Mouse (Mus musculus) brain, adult 2 months (tissue): ENCODE data around the gene Acp4.
"Not testable (repeated sequence)": the region's sequence is repeated elsewhere in the genome, so short reads cannot be mapped to it uniquely, and the experiment has no call there.

ENCODE experiments used
- DNase-seq: peaks from one replicate; pipeline ENCODE4 v3.0.0; 2011; ENCODE audit warnings: low read depth, low spot score

Gene Acp4

GRCm38 (mm10) chr7:44257278-44257677 is at the start of gene Acp4:
Acp4 (minus strand) TSS chr7:44257378.
- DNase-seq = no peak

DNA sequence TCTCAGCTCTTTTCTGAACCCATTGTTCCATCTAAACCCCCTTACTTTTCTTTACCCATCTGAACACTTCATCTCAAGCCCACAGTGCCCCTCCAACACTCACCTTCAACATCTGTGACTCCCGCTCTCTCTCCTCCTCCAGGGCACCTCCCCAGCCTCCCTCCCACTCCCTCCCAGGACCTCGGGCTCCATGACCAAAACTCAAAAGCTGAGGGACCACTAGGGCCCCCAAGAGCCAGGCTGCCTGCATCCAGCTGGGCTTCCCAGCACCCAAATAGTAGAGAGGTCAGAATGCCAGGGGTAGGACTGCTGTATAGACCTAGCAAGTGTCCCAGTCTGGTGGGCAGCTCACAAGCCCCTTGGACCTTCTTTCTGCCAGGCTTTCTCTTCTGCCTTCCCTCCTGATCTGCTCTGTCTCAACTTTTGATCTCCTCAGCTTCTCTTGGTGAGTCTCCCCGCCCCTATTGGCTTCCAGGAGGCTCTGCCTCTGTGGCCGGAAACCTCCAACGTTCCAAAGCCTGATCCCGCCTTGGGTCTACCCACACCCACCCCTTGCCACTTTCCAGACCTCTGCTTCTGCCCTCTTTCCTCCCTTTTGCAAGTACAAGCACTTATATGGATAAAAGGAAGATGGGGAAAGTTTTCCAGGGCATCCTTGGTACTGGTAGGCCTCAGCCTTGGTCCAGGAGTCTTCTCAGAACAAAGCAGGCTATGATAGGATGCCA is 49.5 kb upstream of the Acp4 start, which contains the start of gene Clec11a:
Gene Clec11a (minus strand): TSS at position 387 of the 725 bp plus-strand sequence.
- DNase-seq = no peak

DNA sequence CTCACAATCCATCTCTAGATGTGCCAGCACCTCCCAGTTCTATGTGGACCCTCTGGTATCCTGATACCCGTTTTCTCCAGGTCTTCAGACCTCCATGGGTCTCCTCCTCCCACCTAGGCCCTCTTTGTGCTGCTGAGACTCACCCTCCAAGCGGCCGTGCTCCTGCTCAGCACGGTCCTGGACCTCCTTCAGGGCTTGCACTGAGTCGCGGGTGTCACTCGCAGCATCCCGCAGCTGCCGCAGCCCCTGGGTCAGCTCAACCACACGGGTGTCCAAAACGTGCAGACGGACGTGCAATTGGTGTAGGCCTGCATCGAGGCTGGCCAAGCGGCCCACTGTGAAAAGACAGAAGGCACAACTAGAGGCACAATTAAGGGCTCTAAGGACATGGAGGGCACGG is 48.5 kb upstream of the Acp4 start:
- no peak for DNase-seq

- DNase-seq = peak; percentile 100
These were observed 47.8 kb upstream of the Acp4 start for GRCm38 (mm10) chr7:44304775-44305641.

DNA sequence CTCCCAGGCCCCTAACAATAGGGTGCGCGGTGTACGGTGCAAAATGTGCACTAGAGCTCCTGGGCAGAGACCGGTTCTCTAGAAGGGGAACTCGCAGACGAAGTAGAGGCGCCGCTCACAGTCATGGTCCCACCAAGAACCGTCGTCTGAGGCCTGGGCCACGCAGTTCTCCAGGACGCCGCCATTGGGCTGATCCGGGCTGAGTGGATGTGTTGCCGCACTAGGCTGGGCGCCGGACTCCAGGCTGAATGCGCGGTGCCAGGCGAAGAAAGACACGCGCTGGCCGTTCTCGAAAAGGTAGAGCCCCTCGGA is 47.2 kb upstream of the Acp4 start:
- no peak for DNase-seq

DNA sequence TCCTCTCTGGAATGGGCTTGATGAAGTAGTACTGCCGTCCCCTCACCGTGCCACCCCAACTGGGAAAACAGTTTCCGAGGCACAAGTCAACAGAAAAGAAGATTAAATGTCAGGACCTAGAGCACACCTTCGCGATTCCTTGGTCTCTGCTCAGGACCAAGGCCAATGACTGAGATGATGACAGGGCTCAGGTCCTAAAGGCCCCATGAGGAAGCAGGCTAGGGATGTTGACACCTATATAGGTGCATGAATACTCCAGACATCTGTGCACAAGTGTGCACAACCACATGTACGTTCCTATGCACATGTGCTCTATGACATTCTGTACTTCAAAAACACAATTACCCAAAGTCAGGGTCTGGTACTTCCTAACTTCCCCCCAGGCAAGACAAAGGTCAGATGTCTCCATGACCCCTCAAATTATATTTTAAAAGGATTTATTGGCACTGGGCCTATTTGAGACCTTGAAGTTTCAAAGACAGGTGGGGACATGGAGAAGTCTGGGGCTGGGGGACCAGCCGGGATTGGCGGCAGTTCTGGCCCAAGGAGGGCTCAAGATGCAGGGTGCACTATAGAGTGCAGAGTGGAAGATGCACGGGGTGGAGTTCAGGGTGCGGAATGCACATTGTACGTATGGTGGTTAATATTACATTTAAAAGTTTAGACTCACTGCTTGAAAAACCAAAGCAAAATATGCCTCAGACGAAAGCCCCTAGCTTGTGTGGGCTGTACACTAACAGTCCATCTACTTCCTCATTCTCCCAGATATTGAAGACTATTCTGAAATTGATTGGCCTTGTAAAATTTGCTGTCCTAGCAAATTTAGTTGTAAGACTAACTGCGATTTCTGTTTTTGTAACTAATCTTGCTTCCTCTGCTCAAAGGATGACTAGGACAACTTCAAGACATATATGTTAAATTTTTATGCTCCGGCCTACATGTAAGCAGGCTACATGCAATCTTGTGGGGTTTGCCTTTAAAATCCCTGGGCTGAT is 46.5 kb upstream of the Acp4 start:
- DNase-seq = no peak

DNA sequence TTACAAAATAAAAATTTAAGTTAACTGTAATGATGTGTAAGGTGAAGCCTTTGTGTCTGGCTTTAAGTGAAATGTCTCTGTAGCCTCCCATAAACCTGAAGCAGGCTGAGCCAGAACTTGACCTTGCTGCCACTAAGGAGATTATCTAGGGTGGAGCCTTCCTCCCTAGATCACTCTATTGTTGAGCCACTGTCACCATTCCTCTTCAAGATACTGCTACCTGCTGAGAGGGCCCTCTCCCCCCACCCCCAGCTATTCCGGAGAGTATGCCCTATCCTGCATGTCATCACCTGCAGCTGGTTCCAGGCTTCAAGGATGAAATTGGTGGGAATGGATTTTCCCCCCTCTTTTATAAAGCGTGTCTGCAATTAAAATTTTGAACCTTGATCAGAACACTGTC is 40.3 kb upstream of the Acp4 start:
- DNase-seq = not testable (repeated sequence)

GRCm38 (mm10) chr7:44291418-44291817 is 34.2 kb upstream of the Acp4 start:
- DNase-seq = no peak

DNA sequence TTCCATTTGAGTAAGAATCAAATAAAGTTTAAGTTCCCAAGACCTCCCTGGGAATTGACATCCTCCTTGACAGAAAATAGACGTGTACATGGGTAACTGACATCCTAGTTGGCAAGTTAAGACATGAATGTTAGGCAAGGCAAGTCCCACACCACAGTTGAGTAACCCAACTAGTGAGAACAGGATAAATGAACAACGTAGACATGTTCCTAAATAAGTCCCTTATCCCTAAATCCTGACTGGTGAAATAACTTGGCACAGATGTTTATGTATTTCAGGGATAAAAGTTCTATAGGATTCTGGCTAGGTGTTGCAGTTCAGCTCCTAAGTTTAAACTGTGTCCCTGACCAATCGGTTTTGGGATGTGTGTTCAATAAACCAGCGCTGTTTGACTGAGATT is 33.8 kb upstream of the Acp4 start:
- DNase-seq = no peak

- no peak for DNase-seq
These were observed 30.6 kb upstream of the Acp4 start for GRCm38 (mm10) chr7:44287760-44288159.

- DNase-seq = peak; percentile 69
These were observed 24.4 kb upstream of the Acp4 start for GRCm38 (mm10) chr7:44281586-44281985.

DNA sequence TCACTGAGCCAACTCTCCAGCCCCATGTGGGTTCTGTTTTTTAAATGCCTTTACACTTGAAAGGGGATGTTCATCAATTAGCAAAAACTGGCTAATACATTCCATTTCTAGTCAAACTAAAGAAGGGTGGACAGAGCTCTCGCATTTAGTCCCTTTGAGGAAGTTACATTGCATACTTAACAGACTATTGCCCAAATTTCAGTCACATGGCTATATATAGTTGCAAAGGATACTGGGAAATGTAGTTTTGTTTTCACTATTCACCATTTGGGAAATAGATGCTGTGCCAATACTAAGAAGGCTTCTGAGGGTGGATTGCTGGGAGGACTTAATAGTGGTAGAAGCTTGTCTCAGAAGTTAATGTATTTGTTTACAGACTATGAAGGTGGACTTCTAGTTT is 23.8 kb upstream of the Acp4 start:
- DNase-seq = peak; percentile 39

DNA sequence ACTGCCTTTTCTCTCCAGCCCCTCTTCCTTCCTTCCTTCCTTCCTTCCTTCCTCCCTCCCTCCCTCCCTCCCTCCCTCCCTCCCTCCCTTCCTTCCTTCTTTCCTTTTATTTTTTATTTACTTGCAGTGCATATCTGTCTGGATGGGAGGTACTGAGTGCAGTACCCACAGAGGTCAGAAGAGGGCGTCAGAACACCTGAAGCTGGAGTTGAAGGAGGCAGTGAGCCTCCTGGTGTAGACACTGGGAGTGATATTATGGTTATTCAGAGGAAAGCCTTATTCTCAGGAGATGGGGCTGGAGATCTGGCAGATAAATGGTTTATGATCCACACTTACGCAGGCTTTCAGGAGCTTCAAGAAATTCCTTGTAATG is 20.1 kb upstream of the Acp4 start:
- DNase-seq = peak; percentile 88

GRCm38 (mm10) chr7:44276461-44277249 is 19.5 kb upstream of the Acp4 start:
- no peak for DNase-seq

GRCm38 (mm10) chr7:44275546-44275945 is 18.4 kb upstream of the Acp4 start:
- DNase-seq = no peak

DNA sequence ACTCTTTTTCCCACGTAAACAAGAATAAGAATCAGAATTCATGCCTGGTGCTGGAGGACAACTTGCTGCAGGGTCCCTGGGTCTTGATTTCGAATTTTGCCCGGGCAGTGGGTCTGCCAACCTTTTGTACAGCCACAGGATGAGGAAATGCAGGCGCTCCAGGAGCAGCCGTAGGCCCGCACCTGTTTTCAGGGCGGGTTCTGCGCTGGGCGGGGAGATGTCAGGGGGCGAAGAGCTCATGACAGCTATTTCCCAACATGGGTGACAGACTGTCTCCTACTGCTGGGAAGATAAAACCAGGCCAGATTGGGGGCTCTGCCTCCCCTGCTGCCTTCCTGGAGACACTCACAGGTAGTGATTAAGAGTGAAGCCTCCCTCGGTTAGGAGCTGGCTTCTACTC is 16.9 kb upstream of the Acp4 start:
- no peak for DNase-seq

GRCm38 (mm10) chr7:44273446-44273845 is 16.3 kb upstream of the Acp4 start:
- DNase-seq = no peak

DNA sequence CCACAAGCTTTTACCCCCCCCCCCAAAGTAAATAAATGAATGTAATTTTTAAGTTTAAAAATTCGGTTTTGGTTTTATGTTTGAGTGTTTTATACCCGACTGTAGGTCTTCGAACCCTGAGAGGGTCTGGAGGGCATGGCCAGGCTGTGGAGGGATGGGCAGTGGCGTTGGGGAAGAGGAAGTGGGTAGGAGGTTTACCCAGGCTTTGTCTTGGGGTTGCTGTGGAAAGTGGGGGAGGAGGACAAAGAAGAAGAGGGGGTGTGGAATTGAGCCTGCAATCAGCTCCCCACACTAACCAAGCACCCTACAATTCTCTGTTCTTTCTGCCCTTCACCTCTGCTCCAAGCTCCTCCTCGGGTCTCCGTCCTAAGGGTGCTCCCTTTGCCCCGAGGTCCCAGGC is 15.4 kb upstream of the Acp4 start:
- DNase-seq = no peak

DNA sequence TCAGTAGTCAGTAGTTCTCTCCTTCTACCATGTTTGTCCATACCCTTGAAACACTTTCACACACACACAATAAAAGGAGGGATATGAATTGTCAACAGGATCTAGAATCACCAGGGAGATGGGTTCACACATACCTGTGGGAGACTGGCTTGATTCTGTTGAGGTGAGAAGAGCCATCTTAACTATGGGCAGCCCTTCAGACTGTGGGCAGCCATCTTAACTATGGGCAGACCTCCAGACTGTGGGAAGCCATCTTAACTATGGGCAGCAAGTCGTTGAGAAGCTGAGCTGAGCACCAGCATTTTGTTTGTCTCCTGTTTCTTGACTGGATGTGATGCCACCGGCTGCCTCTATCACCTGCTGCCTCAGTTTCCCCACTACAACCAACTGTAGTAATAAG is 14.1 kb upstream of the Acp4 start:
- peak; percentile 72 for DNase-seq

- DNase-seq = no peak
These were observed 12.2 kb upstream of the Acp4 start for GRCm38 (mm10) chr7:44269397-44269796.

GRCm38 (mm10) chr7:44268117-44268516 is 10.9 kb upstream of the Acp4 start:
- DNase-seq = no peak
